Mouse (Mus musculus) midbrain, embryonic 10.5 days (tissue): ENCODE data around the gene Gne. TPM values are rescaled to one million over a fixed set of nuclear protein-coding genes. Genes with fewer than 3 reads are reported as not detected.

Source experiments
- polyA plus RNA-seq: library from polyadenylated mRNA; unstranded; fragments of >200 nt; fragmentation: Nextera tagmentation; extraction: Ambion mirVana; gene quantifications from 2 replicates; pipeline ENCODE4 v1.2.1, GENCODE M21; 2016

The Gne gene
- polyA plus RNA-seq, 1 experiment from 2014 or later, result 17.6 TPM

Other genes with a start within 250 kb of the Gne start
- not detected in 2 replicates for gene Olfr157, start 244.0 kb downstream of the Gne start, polyA plus RNA-seq
- gene Olfr155, start 232.6 kb downstream of the Gne start, polyA plus RNA-seq, result not detected in 2 replicates
- gene Reck, start 208.6 kb downstream of the Gne start, polyA plus RNA-seq, result 8.7 and 10.0 TPM in 2 replicates
- 69.2 and 82.3 TPM in 2 replicates for gene Glipr2, start 126.8 kb downstream of the Gne start, polyA plus RNA-seq
- not detected in 2 replicates for gene Ccin, start 100.7 kb downstream of the Gne start, polyA plus RNA-seq
- 187 and 190 TPM in 2 replicates for gene Clta, start 79.7 kb downstream of the Gne start, polyA plus RNA-seq
- gene Rnf38, start 149.6 kb upstream of the Gne start, polyA plus RNA-seq, result 29.0 and 38.6 TPM in 2 replicates
- 75.6 and 83.6 TPM in 2 replicates for gene Melk, start 216.7 kb upstream of the Gne start, polyA plus RNA-seq